Comparison of ENCODE assay signal across 16 mouse cellular contexts in genomic region chr5:37735224-37735623, GRCm38 (mm10). TPM values are rescaled to one million over a fixed set of nuclear protein-coding genes. Genes with fewer than 3 reads are reported as not detected.
DNase-seq lines count a peak whose midpoint lies in the region; ATAC-seq and TF ChIP-seq lines count a peak whose summit lies in the region.
"Had no signal": no experiment of that assay in that cellular context is flagged by ENCODE, and none has a peak within 500 bp of the region (broad histone marks: within the 10 kb centered on the region; RNA-seq: fewer than 3 reads in every experiment).

Gene Cytl1 (plus strand): TSS chr5:37735519.

- intact Hi-C loops in heart, adult 2 months (cut with DNase I) = no loop called here
- intact Hi-C loops in heart, postnatal 10 days (cut with DNase I) = no loop called here

- peak; percentile 43; the same call in 1 of the 2 replicates for TF ChIP-seq POLR2A in heart, adult 2 months (IDR thresholded peaks at IDR 0.05; ENCODE audit: insufficient read depth, low read depth, low read length)

- no peaks in the 10 kb centered on the region for H3K27me3 ChIP-seq in heart, adult 2 months (ENCODE audit: control insufficient read depth, insufficient read depth, low read length)
- no peaks in the 10 kb centered on the region for H3K27me3 ChIP-seq in megakaryocyte, embryonic 14.5 days (replicated peaks)
- H3K27me3 ChIP-seq in heart, embryonic 15.5 days = no peaks in the 10 kb centered on the region
- H3K27me3 ChIP-seq in limb, embryonic 15.5 days = 0 out of 2 replicates have a peak, but pooled peaks cover 7% of the 10 kb centered on the region
- H3K27me3 ChIP-seq: forebrain, embryonic 13.5 days; midbrain, embryonic 12.5 days had no signal

- H3K4me2 ChIP-seq in heart, embryonic 15.5 days = no peak within 1 kb of the TSS
- peak within 1 kb of the TSS; percentile 2; the same call in 1 of the 2 replicates for H3K4me2 ChIP-seq in limb, embryonic 15.5 days
- H3K4me2 ChIP-seq: forebrain, embryonic 13.5 days; heart, embryonic 13.5 days; midbrain, embryonic 12.5 days had no signal

- TF ChIP-seq CTCF in heart, adult 2 months (IDR thresholded peaks at IDR 0.05) = no peak

- no peak for ATAC-seq in megakaryocyte, adult 5-6 weeks (ENCODE audit: poor library complexity, severe bottlenecking)
- ATAC-seq in heart, embryonic 15.5 days (replicated peaks; ENCODE audit: insufficient number of reproducible peaks, insufficient read depth, low FRiP score, low read depth) = peak; percentile 16; the same call in 1 of the 2 replicates
- peak; percentile 40 for ATAC-seq in limb, embryonic 15.5 days (ENCODE audit: insufficient number of reproducible peaks, low FRiP score, low TSS enrichment, low read depth)
- ATAC-seq: forebrain, embryonic 13.5 days had no signal

- no peaks in the 10 kb centered on the region for H3K36me3 ChIP-seq in heart, adult 2 months (ENCODE audit: control insufficient read depth, insufficient read depth, low read length)
- no peaks in the 10 kb centered on the region for H3K36me3 ChIP-seq in megakaryocyte, embryonic 14.5 days (replicated peaks; ENCODE audit: low read length)
- H3K36me3 ChIP-seq in heart, embryonic 15.5 days = no peaks in the 10 kb centered on the region
- H3K36me3 ChIP-seq in limb, embryonic 15.5 days = no peaks in the 10 kb centered on the region
- H3K36me3 ChIP-seq: heart, embryonic 13.5 days; midbrain, embryonic 12.5 days had no signal

- TF ChIP-seq EP300 in heart, adult 2 months (IDR thresholded peaks at IDR 0.05; ENCODE audit: insufficient read depth, low read depth, low read length) = no peak

- DNase-seq in heart, adult 2 months = peak in 1 of 2 experiments; percentile 27
- no peak for DNase-seq in heart, postnatal 10 days
- DNase-seq in kidney, postnatal 14 days = no peak
- DNase-seq: kidney, adult 8-10 months; right cerebral cortex, adult 18-20 months; thymus, postnatal 4 days had no signal

- no peaks in the 10 kb centered on the region for H3K79me2 ChIP-seq in heart, adult 2 months (replicated peaks; ENCODE audit: control insufficient read depth, insufficient read depth, low read length)

- no peak within 1 kb of the TSS; the same call in 1 of the 2 replicates for H3K4me3 ChIP-seq in heart, adult 2 months
- H3K4me3 ChIP-seq in megakaryocyte, embryonic 14.5 days (replicated peaks) = peak within 1 kb of the TSS; percentile 18
- no peak within 1 kb of the TSS for H3K4me3 ChIP-seq in heart, embryonic 15.5 days
- H3K4me3 ChIP-seq in limb, embryonic 15.5 days = peak within 1 kb of the TSS; percentile 19
- H3K4me3 ChIP-seq: forebrain, embryonic 13.5 days; heart, embryonic 13.5 days; midbrain, embryonic 12.5 days; myocyte had no signal

- H3K9ac ChIP-seq in heart, adult 2 months (ENCODE audit: low read depth, low read length) = no peak within 1 kb of the TSS
- no peak within 1 kb of the TSS for H3K9ac ChIP-seq in heart, embryonic 15.5 days
- no peak within 1 kb of the TSS for H3K9ac ChIP-seq in limb, embryonic 15.5 days
- H3K9ac ChIP-seq: forebrain, embryonic 13.5 days; heart, embryonic 13.5 days; midbrain, embryonic 12.5 days had no signal

- no peaks in the 10 kb centered on the region; the same call in 1 of the 2 replicates for H3K4me1 ChIP-seq in heart, adult 2 months (ENCODE audit: control insufficient read depth, insufficient read depth, low read length)
- H3K4me1 ChIP-seq in megakaryocyte, embryonic 14.5 days = no peaks in the 10 kb centered on the region
- no peaks in the 10 kb centered on the region for H3K4me1 ChIP-seq in heart, embryonic 15.5 days (replicated peaks)
- H3K4me1 ChIP-seq in limb, embryonic 15.5 days = peaks cover 8% of the 10 kb centered on the region

- peaks cover 34% of the 10 kb centered on the region for H3K9me3 ChIP-seq in megakaryocyte, embryonic 14.5 days
- no peaks in the 10 kb centered on the region for H3K9me3 ChIP-seq in heart, embryonic 15.5 days (replicated peaks)
- no peaks in the 10 kb centered on the region for H3K9me3 ChIP-seq in limb, embryonic 15.5 days
- H3K9me3 ChIP-seq: forebrain, embryonic 13.5 days; heart, embryonic 13.5 days had no signal

- H3K27ac ChIP-seq in heart, adult 2 months = no peak within 1 kb of the TSS
- H3K27ac ChIP-seq in heart, embryonic 15.5 days = no peak within 1 kb of the TSS
- H3K27ac ChIP-seq in limb, embryonic 15.5 days = no peak within 1 kb of the TSS
- H3K27ac ChIP-seq: forebrain, embryonic 13.5 days; heart, embryonic 13.5 days; midbrain, embryonic 12.5 days had no signal

- WGBS in heart, adult 2 months = 29% methylated on average over 5 of the region's 5 CpGs
- 28% methylated on average over 5 of the region's 5 CpGs for WGBS in heart, embryonic 15.5 days
- 38% methylated on average over 5 of the region's 5 CpGs for WGBS in limb, embryonic 15.5 days

RNA-seq across cellular contexts. Expression of gene Cytl1, which starts in this region (rescaled TPM):
- 10 to 100 TPM; 24.1 to 29.6 TPM for total RNA-seq in heart, adult 2 months (2021)
- 67.4 and 72.0 TPM in 2 replicates for polyA plus RNA-seq in heart, adult 2 months (2012; rRNA removed)
- 10 to 100 TPM in 1 of 2 experiments, 1 to 10 TPM in 1; 9.9 to 11.8 TPM for total RNA-seq in heart, postnatal 10 days (2021)
- not detected in 2 replicates for polyA plus RNA-seq in megakaryocyte, embryonic 14.5 days (2012; ENCODE audit: insufficient read depth, low replicate concordance)
- not detected in 2 replicates for total RNA-seq in megakaryocyte, adult 5-6 weeks (2015)
- total RNA-seq in megakaryocyte, adult 5-6 weeks (2017) = not detected in 2 replicates
- polyA plus RNA-seq in heart, embryonic 15.5 days (2015; fragmentation: Nextera tagmentation; extraction: Ambion mirVana) = 16.3 and 35.7 TPM in 2 replicates
- 78.7 and 87.1 TPM in 2 replicates for polyA plus RNA-seq in limb, embryonic 15.5 days (2015; fragmentation: Nextera tagmentation; extraction: Ambion mirVana)
- total RNA-seq: ES-E14 had no signal
- polyA plus RNA-seq: forebrain, embryonic 13.5 days; liver, embryonic 16.5 days; myocyte had no signal

Comparison
In these comparisons a context has a peak if more than half of its experiments do, and no peak if none do; other contexts are left out.
1. RNA of gene Cytl1 (total RNA-seq): 24.1 to 29.6 TPM in heart, adult 2 months and 9.9 to 11.8 TPM in heart, postnatal 10 days; not detected in megakaryocyte, adult 5-6 weeks; every median in the first group is over 10 times any median in the second.
2. RNA of gene Cytl1 (polyA plus RNA-seq): 78.7 to 87.1 TPM in limb, embryonic 15.5 days, 67.4 to 72.0 TPM in heart, adult 2 months and 16.3 to 35.7 TPM in heart, embryonic 15.5 days; not detected in megakaryocyte, embryonic 14.5 days; every median in the first group is over 10 times any median in the second.
3. H3K4me3 ChIP-seq: peak in megakaryocyte, embryonic 14.5 days (single experiment) and limb, embryonic 15.5 days (single experiment); none in heart, adult 2 months (single experiment) and heart, embryonic 15.5 days (single experiment).